Mouse (Mus musculus) 3134 (cell line): ENCODE measurements around the gene Jph2.
A peak's percentile ranks its signal among the peaks of the same experiment; 100 is the strongest.
"Not testable (repeated sequence)": the region's sequence is repeated elsewhere in the genome, so short reads cannot be mapped to it uniquely, and the experiment has no call there.

Experiments
- DNase-seq: peaks from one replicate; pipeline ENCODE4 v3.0.0-alpha.2; 2011; ENCODE audit warnings: low spot score; ENCODE audit not compliant: insufficient read length; ENCODE audit errors: extremely low read depth

The Jph2 gene

GRCm38 (mm10) chr2:163411840-163412239 is 14.0 kb upstream of the Jph2 start:
- DNase-seq, result no peak

- not testable (repeated sequence) for DNase-seq
These were observed 13.6 kb upstream of the Jph2 start for GRCm38 (mm10) chr2:163411344-163411743.

DNA sequence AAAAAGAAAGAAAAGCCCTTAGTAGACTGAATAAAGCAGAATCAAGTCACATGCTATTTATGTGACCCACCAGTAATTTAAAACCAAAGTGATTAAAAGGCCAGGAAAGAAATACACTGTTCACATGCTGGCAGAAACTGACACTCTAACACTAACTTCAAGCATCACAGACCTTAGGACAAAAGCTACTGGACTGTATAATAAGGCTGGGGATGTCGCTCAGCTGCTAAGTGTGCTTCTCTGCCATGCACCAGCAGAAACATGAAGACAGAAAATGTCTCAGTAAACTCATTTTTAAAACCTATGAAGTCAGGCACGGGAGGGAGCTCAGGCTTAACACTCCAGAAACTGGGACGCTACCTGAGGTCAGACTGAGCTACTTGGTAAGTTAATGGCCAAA is 12.4 kb upstream of the Jph2 start:
- DNase-seq, result no peak

- DNase-seq, result no peak
These were observed 6.4 kb upstream of the Jph2 start for GRCm38 (mm10) chr2:163404037-163404815.

GRCm38 (mm10) chr2:163401221-163401620 is 3.4 kb upstream of the Jph2 start:
- DNase-seq, result peak; percentile 50

- no peak for DNase-seq
These were observed 1.4 kb upstream of the Jph2 start for GRCm38 (mm10) chr2:163399222-163399621.

GRCm38 (mm10) chr2:163398770-163399169 is 977 bp upstream of the Jph2 start:
- no peak for DNase-seq

GRCm38 (mm10) chr2:163397071-163397470 is 722 bp downstream of the Jph2 start:
- no peak for DNase-seq

- no peak for DNase-seq
These were observed 2.8 kb downstream of the Jph2 start for GRCm38 (mm10) chr2:163394977-163395376.

DNA sequence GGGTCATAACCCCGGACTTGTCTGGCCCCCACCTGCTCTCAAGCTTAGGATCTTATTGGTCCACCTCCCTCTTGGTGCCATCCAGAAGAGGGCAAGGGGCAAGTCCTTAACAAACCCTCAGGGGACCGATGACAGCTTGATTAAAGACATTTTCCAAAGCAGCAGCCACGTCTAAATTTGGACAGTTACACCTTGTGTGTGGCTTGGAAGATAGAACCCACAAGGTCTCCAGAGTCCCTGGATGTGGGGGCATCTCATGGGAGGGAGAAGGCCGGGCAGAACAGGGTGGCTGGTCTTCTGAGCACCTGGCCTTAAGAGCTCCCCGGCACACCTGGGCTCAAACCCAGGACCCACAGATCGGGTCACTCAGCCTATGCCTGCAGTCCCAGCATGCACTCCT is 3.8 kb downstream of the Jph2 start:
- DNase-seq, result no peak

GRCm38 (mm10) chr2:163393241-163393640 is 4.6 kb downstream of the Jph2 start:
- no peak for DNase-seq

DNA sequence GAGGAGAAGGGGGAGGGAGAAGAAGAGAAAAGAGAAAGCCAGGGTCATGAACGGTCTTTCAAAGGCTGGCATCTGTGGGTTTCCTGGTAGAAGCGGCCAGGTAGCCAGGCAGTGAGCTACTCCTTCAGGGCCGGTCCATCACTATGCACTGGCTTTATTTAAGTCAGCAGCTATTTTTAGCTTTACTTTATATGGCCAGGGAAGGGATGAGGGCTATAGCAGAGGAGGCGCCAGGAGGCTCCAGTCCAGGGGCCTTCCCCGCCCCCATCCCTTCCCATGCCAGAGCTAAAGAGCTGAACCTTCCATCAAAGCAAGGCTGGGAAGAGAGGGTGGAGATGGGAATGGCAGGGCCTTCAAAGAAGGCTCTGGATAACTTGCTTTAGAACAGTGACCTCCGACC is 5.4 kb downstream of the Jph2 start:
- no peak for DNase-seq

DNA sequence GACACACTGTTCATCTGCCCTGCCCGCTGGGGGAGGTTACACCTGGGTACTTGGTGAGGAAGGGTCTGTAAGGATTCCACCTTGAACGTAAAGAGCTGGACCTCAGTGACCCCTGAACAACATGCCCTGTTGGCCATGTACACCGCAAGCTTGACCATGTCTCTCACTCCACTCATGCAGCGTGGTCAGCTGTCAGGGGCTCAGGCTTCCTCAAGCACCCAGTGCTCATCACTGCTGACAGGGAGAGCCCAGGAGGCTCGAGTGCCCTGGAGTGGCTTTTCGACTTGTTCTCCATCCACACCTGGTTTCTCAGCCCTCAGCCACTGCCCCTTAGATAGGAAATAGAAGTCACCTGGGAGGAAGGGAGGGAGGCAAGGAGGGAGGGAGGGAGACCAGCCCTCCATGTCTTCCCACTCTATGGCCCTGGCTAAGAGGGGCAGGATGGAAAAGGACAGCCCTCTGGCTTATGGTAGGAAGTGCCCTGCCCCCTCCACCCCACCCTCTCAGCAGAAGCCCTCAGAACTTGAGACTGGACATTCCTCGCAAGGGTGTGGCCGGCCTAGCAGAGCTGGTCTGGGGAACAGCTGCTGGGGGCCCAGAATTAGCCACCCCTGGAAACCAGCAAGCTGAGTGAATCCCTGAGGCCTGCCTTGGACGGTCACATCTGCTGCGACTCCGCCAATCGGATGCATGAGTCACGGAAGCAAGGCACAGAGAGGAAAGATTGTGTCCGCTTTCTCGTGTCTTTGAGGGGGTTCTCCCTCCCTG is 11.2 kb downstream of the Jph2 start:
- DNase-seq, result peak; percentile 68

GRCm38 (mm10) chr2:163385126-163385525 is 12.7 kb downstream of the Jph2 start:
- DNase-seq, result no peak

DNA sequence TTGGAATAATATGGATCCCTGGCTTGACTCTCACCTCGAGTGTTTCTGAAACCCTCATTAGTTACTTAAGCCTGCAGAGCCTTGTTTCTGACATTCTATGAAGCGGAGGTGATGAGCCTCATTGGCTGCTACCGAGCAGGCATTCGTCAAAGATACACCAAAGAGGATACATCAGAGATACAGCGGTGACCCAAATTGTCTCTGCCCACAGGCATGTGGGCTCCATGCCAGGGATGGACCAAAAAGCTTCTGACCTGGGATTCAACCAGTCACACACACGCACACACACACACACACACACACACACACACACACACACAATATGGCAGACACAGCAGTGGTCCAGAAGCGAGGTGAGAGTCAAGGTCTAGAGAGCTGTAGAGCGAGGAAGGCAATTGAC is 16.5 kb downstream of the Jph2 start:
- DNase-seq, result no peak

DNA sequence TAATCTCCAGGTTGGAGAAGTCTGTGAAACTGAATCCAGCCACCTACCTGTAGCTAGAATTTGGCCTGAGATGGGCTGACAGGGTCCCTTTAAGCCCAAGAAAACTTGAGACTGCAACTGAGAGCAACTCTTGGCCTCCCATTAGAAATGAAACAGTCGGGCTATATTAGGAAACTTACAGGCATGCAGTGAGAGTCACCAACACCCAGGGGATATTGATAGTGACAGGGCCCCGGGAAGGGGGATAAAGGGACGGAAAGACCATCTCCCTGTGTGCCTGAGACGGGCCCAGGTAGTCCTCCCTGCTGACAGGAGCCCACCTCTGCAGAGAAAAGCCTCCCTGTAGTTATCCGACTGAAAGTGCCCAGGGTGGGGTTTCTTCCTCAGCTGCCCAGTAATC is 18.4 kb downstream of the Jph2 start:
- DNase-seq, result no peak

DNA sequence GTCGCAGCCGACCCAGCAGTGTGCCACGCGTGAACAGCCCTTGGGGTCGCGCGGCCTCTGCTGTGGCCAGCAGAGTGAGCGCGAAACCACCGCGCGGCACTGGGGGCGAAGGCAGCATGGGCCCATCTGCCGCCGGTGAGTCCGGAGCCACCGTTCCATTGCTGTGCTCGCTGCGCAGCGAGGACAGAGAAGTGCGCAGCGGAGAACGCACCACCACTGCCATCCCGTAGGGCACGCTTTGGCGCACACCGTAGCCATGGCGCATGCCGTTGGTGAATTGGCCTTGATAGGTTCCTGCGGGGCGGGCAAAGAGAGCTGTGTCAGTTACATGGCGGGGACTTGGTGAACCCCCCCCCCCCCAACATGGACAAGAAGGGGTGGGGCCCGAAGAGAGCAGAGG is 21.7 kb downstream of the Jph2 start:
- DNase-seq, result no peak

GRCm38 (mm10) chr2:163375468-163375867 is 22.3 kb downstream of the Jph2 start:
- DNase-seq, result no peak

- no peak for DNase-seq
These were observed 25.2 kb downstream of the Jph2 start for GRCm38 (mm10) chr2:163372627-163373026.

GRCm38 (mm10) chr2:163370175-163370574 is 27.6 kb downstream of the Jph2 start:
- DNase-seq, result no peak

GRCm38 (mm10) chr2:163364785-163365541 is 32.8 kb downstream of the Jph2 start:
- no peak for DNase-seq
